Mouse (Mus musculus): ENCODE results near the gene Mfsd12. TPM values are rescaled to one million over a fixed set of nuclear protein-coding genes. Genes with fewer than 3 reads are reported as not detected.

Gene Mfsd12
- polyA plus RNA-seq, 1 experiment from 2014 or later, result 8.8 TPM

DNA sequence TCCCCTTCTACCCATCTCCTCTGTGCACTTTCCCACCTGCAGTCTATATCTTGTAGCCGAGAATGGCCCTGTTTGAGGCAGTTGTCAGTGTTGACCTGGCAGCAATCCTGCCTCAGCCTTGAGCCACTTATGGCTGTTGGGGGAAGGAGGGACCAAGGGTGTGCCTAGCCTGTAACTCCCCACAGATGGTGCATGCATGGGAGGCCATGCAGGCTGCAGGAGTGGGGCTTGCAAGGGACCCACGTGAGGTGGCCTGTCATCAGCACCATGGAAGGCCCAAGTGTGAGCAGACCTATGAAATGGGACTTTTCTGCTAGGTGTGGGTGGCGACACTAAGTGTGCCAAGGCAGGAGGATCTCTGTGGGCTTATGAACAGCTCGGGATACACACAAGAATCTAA lies 7.8 kb downstream of the Mfsd12 start:
- Histone ChIP-seq H3K9me3 (replicated peaks) (no peaks in the 10 kb centered on the region), H3K27me3 (ENCODE audit: low read depth, poor library complexity, severe bottlenecking) (peaks cover 40% of the 10 kb centered on the region), H3K27ac (no peak overlapping the region), H3K4me1 (peaks cover 62% of the 10 kb centered on the region), H3K36me3 (peaks cover 67% of the 10 kb centered on the region), H3K4me3 (peak overlapping the region; percentile 47)
- DNase-seq (ENCODE audit: low spot score), result no peak
- 38% methylated on average over 4 of the region's 4 CpGs for WGBS

DNA sequence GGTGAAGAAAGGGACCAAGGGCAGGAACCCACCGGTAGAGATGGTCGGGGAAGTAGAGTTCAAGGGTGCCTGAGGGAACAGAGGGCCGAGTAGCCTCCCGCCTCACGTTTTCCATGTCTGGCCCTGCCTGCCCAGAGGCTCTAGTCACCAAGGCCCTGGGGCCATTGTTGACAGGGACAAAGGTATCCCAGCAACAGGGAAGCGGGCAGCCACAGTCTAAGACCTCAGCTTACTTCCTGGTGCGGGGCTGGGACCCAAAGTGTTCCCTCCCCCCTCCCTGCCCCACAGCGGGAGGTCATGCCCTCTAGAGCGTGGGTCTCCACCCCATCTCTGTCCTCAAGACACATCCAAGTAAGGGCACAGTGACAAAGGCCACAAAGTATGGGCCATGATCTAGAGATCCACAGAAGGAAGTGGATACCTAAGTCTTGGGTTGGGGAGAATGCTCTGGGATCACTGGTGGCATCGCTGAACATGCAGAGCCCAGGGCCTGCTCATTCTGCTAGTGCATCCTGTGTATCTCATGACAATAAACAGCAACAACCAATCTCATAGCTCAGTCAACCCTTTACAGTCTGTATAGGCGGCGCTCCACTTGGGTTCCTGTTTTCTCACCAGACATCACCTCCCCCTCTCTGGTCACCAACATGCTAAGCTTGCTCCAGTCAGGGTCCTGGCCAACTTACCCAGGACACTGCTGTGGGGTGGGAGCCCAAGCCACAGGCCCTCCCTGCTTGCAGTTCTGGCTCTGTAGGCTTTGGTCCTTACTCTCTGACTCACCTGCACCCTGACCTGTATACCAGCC lies 8.6 kb downstream of the Mfsd12 start, which contains the start of gene 4930404N11Rik:
Gene 4930404N11Rik, minus strand, starts transcription at position 145 of the 805 bp plus-strand sequence.
- Histone ChIP-seq H3K4me3 (peak within 1 kb of the TSS; percentile 47), H3K4me1 (peaks cover 56% of the 10 kb centered on the region), H3K36me3 (peaks cover 75% of the 10 kb centered on the region), H3K9me3 (replicated peaks) (no peaks in the 10 kb centered on the region), H3K27me3 (ENCODE audit: low read depth, poor library complexity, severe bottlenecking) (peaks cover 40% of the 10 kb centered on the region), H3K27ac (no peak within 1 kb of the TSS)
- DNase-seq (ENCODE audit: low spot score), result no peak
- WGBS, result 29% methylated on average over 12 of the region's 12 CpGs

DNA sequence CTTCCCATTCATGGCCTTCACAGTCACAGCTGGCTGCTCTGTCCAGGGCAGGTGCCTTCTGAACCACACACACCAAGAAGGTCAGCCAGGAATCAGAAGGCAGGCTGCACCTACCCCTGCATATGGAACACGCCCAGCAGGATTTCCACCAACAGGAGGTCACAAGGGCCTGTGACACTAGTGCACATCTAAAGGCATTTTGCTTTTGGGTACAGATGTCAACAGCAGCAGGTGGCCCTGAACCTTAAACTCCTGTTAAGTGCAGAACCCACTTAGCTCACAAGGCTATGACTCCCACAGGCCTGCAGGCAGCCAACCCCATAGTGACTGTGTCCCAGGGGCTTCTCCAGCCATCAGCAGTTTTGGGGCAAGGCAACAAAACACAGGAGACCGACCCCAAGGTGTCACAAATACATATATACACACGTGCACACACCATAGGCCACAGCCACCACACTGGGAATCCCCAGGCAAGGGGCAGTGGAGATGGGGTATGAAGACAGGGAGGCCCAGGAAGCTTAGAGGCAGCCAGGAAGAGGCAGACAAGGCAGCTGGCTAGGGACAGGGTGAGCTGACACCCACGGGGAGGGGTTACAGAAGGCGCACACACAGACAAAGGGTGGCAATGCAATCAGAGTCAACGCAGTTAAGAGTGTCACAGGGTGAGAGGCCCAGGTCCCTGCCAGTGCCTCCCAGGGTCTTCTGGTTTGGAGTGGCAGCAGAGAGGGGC lies 9.4 kb downstream of the Mfsd12 start:
- peaks cover 75% of the 10 kb centered on the region for H3K36me3 ChIP-seq
- 83% methylated on average over 6 of the region's 6 CpGs for WGBS
- H3K27ac ChIP-seq, result no peak overlapping the region
- H3K27me3 ChIP-seq (ENCODE audit: low read depth, poor library complexity, severe bottlenecking), result peaks cover 40% of the 10 kb centered on the region
- no peaks in the 10 kb centered on the region for H3K9me3 ChIP-seq (replicated peaks)
- no peak for DNase-seq (ENCODE audit: low spot score)
- H3K4me1 ChIP-seq, result peaks cover 49% of the 10 kb centered on the region
- H3K4me3 ChIP-seq, result 0 out of 2 replicates have a peak overlapping the region, but pooled peaks have one; percentile 2

DNA sequence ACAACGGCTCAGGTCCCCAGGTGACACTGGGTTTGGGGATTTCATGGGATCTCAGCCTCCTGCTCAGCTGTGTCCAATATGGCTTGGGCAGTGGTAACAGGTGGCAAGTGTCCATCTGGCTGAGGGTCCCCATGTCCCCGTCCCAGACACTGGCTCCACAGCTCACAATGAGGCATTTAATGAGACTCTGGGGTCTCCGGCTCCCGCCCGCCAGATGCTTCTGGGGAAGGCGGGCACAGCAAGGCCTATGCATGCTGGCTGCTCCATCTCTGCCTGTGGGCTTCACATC lies 9.9 kb downstream of the Mfsd12 start:
- Histone ChIP-seq H3K36me3 (peaks cover 75% of the 10 kb centered on the region), H3K9me3 (replicated peaks) (no peaks in the 10 kb centered on the region), H3K27ac (no peak overlapping the region), H3K27me3 (ENCODE audit: low read depth, poor library complexity, severe bottlenecking) (peaks cover 38% of the 10 kb centered on the region), H3K4me3 (no peak overlapping the region), H3K4me1 (peaks cover 44% of the 10 kb centered on the region)
- 90% methylated on average over 6 of the region's 6 CpGs for WGBS
- no peak for DNase-seq (ENCODE audit: low spot score)

DNA sequence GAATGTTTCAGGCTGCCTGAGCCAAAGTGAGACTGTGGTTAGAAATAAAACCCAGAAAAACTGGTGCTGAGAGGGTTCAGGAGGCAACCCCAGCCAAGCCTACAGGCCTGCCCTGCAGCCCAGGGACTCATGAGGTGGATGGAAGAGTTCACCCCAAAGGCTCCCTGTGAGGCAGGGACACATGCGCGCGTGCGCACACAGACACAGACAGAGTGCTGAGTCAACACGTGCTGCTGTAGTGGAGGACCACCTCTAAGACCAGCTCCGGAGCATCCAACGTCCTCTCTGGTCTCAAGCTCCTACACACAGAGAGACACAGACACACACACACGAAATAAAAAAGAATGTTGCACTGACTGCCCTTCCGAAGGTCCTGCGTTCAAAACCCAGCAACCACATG lies 18.0 kb downstream of the Mfsd12 start:
- H3K4me3 ChIP-seq, result 0 out of 2 replicates have a peak overlapping the region, but pooled peaks have one; percentile 18
- WGBS, result 96% methylated on average over 10 of the region's 10 CpGs
- H3K27me3 ChIP-seq (ENCODE audit: low read depth, poor library complexity, severe bottlenecking), result no peaks in the 10 kb centered on the region
- no peak for DNase-seq (ENCODE audit: low spot score)
- peaks cover 24% of the 10 kb centered on the region for H3K4me1 ChIP-seq
- H3K9me3 ChIP-seq (replicated peaks), result no peaks in the 10 kb centered on the region
- H3K36me3 ChIP-seq, result peaks cover 66% of the 10 kb centered on the region
- no peak overlapping the region for H3K27ac ChIP-seq

DNA sequence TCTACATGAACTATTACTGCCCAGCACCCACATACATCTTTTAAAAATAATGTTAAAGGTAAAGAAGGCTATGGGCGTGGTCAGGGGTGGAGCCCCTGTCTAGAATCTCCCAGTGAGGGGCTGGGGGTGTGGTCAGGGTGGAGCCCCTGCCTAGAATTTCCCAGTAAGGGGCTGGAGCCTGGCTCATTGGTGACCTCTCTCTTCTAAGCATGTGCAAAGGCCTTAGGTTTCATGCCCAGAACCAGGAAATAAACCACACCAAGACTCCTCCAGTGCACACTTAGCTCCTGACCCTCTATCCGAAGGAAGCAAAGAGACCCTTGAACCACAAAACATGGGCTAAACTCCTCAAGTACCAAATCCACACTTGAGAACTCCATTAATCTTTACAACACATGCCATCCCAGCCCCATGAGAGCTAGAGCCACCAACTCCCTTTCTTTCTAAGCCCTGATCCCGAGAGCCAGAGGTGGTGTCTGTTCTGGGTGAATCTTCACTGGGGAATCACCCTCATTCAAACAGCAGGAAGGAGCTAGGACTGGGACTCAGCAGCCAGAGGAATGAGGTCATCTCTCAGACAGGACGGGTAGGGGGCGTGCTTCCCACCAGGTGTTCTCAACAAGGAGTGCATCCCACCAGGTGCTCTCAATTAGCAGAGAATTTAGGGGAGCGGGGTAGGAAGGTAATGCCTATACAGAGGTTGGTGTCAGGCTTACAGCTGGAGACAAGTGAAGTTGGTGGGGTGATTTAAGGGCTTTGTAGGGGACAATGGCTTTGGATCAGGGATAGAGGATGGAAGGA lies 19.5 kb downstream of the Mfsd12 start:
- Histone ChIP-seq H3K27me3 (ENCODE audit: low read depth, poor library complexity, severe bottlenecking) (no peaks in the 10 kb centered on the region), H3K27ac (peak overlapping the region; percentile 96; the same call in 1 of the 2 replicates), H3K4me3 (peak overlapping the region; percentile 83), H3K9me3 (replicated peaks) (no peaks in the 10 kb centered on the region), H3K36me3 (peaks cover 51% of the 10 kb centered on the region), H3K4me1 (peaks cover 24% of the 10 kb centered on the region)
- DNase-seq (ENCODE audit: low spot score), result no peak
- WGBS, result 44% methylated on average over 6 of the region's 6 CpGs

DNA sequence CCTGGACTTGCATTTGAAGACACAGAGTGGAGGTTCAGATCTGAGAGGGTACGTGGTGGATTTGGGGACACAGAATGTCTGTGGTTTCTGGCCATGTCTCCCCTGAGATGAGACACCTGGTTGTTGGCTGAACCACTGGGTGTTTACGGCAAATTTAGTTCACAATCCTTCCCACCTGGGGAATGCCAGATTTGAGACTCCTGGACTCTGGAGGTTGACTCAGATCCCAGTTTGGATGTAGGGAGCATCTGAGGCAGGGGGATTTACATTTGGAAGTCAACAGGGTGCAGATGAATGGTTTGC lies 20.0 kb downstream of the Mfsd12 start:
- Histone ChIP-seq H3K4me3 (peak overlapping the region; percentile 83), H3K27me3 (ENCODE audit: low read depth, poor library complexity, severe bottlenecking) (no peaks in the 10 kb centered on the region), H3K36me3 (peaks cover 46% of the 10 kb centered on the region), H3K4me1 (peaks cover 24% of the 10 kb centered on the region), H3K27ac (peak overlapping the region; percentile 96), H3K9me3 (replicated peaks) (no peaks in the 10 kb centered on the region)
- WGBS, result 70% methylated on average over 2 of the region's 2 CpGs
- no peak for DNase-seq (ENCODE audit: low spot score)

DNA sequence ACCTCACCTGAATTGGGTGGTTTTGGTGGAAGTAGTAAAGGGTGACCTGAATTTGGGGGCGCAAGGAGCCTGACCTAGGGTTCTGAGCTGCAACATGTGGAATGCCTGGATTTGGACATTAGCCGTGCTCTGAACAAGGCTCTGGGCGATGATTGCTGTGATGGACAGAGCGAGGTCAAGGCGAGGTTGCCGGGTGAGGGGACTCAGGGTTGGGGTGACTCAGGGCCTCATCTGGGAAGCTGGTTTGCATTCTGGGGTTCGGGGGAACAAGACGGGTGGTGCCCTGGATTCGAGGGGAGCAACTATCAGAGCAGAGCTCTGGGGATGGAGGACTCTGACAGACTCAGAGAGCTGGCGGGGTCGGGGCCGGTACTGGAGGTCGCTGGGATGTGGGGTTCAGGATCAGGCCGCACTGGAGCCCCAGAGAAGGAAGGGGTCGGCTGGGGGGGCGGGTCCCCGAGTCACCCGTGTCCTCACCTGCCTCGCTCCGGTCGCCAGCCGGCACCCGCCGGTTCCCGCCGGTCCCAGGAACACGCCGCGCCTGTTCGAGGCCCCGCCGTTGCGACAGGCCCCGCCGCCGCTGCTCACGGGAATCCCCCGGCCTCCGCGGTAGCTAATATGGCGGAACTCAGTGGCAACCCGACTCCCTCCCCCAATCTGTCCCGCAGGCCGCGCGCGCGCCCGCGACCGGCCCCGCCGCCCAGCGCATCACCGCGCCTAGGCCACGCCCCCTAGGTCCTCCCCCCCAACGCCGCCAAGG lies 20.7 kb downstream of the Mfsd12 start, which contains the start of gene Fzr1:
Gene Fzr1, minus strand, starts transcription at position 724 of the 760 bp plus-strand sequence.
- no peaks in the 10 kb centered on the region for H3K9me3 ChIP-seq (replicated peaks)
- peak within 1 kb of the TSS; percentile 83 for H3K4me3 ChIP-seq
- DNase-seq (ENCODE audit: low spot score), result no peak
- H3K36me3 ChIP-seq, result peaks cover 39% of the 10 kb centered on the region
- peak within 1 kb of the TSS; percentile 96 for H3K27ac ChIP-seq
- H3K4me1 ChIP-seq, result peaks cover 24% of the 10 kb centered on the region
- 2% methylated on average over 58 of the region's 59 CpGs for WGBS
- H3K27me3 ChIP-seq (ENCODE audit: low read depth, poor library complexity, severe bottlenecking), result no peaks in the 10 kb centered on the region

DNA sequence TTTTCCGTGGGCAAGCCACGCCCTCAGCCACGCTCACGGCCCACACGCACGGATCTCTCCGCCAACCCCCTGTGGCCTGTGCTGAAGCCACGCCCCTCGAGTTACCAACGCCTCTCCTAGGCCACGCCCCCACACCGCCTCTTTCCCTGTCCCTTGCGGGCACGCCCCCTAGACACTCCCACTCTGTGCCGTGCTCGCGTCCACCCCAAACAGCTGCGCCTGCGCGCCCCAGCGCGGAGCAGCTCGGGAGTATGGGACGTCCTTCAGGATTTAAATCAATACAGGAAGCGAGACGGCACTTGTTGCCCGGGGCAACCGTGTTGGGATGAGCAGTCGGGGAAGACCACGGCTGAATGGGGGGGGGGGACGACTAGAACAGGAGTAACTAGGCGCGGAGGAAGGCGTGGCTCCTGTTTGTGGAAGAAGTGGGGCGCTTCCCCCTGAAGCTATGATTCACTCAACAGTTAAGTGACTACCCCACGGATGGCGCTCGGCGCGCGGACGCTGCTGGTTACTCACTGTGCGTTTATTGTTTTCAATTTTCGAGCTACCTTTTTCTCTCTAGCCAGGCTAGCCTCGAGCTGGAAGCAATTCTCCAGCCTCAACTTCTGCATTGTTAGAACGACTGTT lies 21.4 kb downstream of the Mfsd12 start:
- peak; percentile 100 for DNase-seq (ENCODE audit: low spot score)
- Histone ChIP-seq H3K4me1 (peaks cover 24% of the 10 kb centered on the region), H3K9me3 (replicated peaks) (no peaks in the 10 kb centered on the region), H3K36me3 (peaks cover 32% of the 10 kb centered on the region), H3K27ac (peak overlapping the region; percentile 96), H3K27me3 (ENCODE audit: low read depth, poor library complexity, severe bottlenecking) (no peaks in the 10 kb centered on the region), H3K4me3 (peak overlapping the region; percentile 83)
- WGBS, result under 1% methylated on average over 46 of the region's 46 CpGs

DNA sequence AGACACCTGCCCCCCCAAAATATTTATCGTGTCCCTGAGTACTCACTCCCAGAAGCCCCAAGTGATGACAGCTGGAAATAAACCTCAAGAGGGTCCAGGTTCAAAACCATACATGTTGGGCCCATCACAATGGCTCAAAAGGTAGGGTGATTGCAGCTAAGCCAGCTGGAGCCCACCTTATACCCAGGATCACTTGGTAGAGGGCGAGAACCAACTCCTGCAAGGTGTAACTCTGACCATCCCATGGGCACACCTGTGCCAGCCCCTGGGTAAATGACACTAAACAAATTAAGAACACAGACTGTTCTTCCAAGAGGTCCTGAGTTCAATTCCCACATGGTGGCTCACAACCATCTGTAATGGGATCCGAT lies 21.9 kb downstream of the Mfsd12 start:
- H3K36me3 ChIP-seq, result peaks cover 27% of the 10 kb centered on the region
- H3K27me3 ChIP-seq (ENCODE audit: low read depth, poor library complexity, severe bottlenecking), result no peaks in the 10 kb centered on the region
- 63% methylated on average over 3 of the region's 3 CpGs for whole genome bisulfite sequencing
- peak overlapping the region; percentile 96 for H3K27ac ChIP-seq
- no peaks in the 10 kb centered on the region for H3K9me3 ChIP-seq (replicated peaks)
- peak overlapping the region; percentile 83 for H3K4me3 ChIP-seq
- DNase-seq (ENCODE audit: low spot score), result no peak
- H3K4me1 ChIP-seq, result peaks cover 24% of the 10 kb centered on the region

DNA sequence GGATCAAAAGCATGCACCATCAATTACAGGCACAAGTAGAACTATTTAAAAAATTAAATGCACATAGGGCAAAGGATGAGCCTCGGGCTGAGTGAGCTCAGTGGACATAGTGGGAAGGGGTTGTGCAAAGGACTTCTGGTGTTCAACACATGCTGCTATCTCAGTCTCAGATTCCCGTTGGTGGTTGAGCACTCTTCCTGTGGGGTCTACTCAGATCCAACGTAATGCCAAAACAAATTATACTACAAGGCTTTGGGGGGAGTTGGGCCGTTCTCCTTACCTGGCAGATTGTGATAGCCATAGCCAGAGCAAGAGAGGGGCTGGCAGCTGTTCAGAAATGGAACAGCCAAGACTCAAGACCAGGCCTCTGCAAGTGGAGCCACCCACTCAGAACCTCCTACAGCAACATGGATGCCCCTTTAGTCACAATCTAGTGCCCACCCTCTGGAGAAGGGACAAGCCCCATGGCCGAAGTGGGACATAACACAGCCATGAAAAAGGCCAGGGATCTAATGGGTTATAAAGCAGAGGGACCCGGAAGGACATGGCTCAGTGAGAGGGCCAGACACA lies 22.6 kb downstream of the Mfsd12 start:
- H3K9me3 ChIP-seq (replicated peaks), result no peaks in the 10 kb centered on the region
- 93% methylated on average over 6 of the region's 6 CpGs for WGBS
- H3K36me3 ChIP-seq, result peaks cover 21% of the 10 kb centered on the region
- peaks cover 27% of the 10 kb centered on the region for H3K4me1 ChIP-seq
- no peaks in the 10 kb centered on the region for H3K27me3 ChIP-seq (ENCODE audit: low read depth, poor library complexity, severe bottlenecking)
- DNase-seq (ENCODE audit: low spot score), result no peak
- peak overlapping the region; percentile 16; the same call in 1 of the 2 replicates for H3K27ac ChIP-seq
- H3K4me3 ChIP-seq, result peak overlapping the region; percentile 83; the same call in 1 of the 2 replicates
